Mouse (Mus musculus): Measurements from ENCODE around the gene Ptpn1. TPM values are rescaled to one million over a fixed set of nuclear protein-coding genes. Genes with fewer than 3 reads are reported as not detected.

Ptpn1 gene
- total and polyA plus RNA-seq, 2 experiments, result 6.5 to 20.2 TPM

GRCm38 (mm10) chr2:167891908-167892307 is 39.9 kb upstream of the Ptpn1 start:
- WGBS, result 17% methylated on average over 9 of the region's 9 CpGs
- DNase-seq (ENCODE audit: extremely low read depth, low read depth, low spot score), result peak; percentile 27
- H3K9ac ChIP-seq (ENCODE audit: low read depth, low read length), result peak overlapping the region; percentile 9; the same call in 1 of the 2 replicates
- H3K36me3 ChIP-seq (ENCODE audit: control insufficient read depth, insufficient read depth, low read length), result no peaks in the 10 kb centered on the region
- peak; percentile 98 for TF ChIP-seq CTCF (IDR thresholded peaks at IDR 0.05; ENCODE audit: low read depth, low read length)
- TF ChIP-seq POLR2A (IDR thresholded peaks at IDR 0.05; ENCODE audit: extremely low read depth, insufficient read depth, low read length), result no peak
- no peaks in the 10 kb centered on the region for H3K27me3 ChIP-seq (ENCODE audit: control insufficient read depth, insufficient read depth, low read length)
- no peak overlapping the region for H3K4me3 ChIP-seq (ENCODE audit: insufficient read depth, low read depth, low read length)
- no peak overlapping the region for H3K27ac ChIP-seq (replicated peaks; ENCODE audit: insufficient read depth, low read depth, low read length)
- H3K4me1 ChIP-seq (ENCODE audit: control insufficient read depth, insufficient read depth, low read length), result peaks cover 11% of the 10 kb centered on the region
- no peaks in the 10 kb centered on the region for H3K79me2 ChIP-seq (ENCODE audit: control insufficient read depth, insufficient read depth, low read length)

- Histone ChIP-seq H3K4me3 (ENCODE audit: insufficient read depth, low read depth, low read length) (no peak overlapping the region), H3K27me3 (ENCODE audit: control insufficient read depth, insufficient read depth, low read length) (no peaks in the 10 kb centered on the region), H3K36me3 (ENCODE audit: control insufficient read depth, insufficient read depth, low read length) (no peaks in the 10 kb centered on the region), H3K9ac (ENCODE audit: low read depth, low read length) (no peak overlapping the region), H3K4me1 (ENCODE audit: control insufficient read depth, insufficient read depth, low read length) (peaks cover 4% of the 10 kb centered on the region; the same call in 1 of the 2 replicates), H3K79me2 (ENCODE audit: control insufficient read depth, insufficient read depth, low read length) (no peaks in the 10 kb centered on the region), H3K27ac (replicated peaks; ENCODE audit: insufficient read depth, low read depth, low read length) (no peak overlapping the region)
- WGBS, result 91% methylated on average over 10 of the region's 10 CpGs
- TF ChIP-seq CTCF (IDR thresholded peaks at IDR 0.05; ENCODE audit: low read depth, low read length) (no peak), POLR2A (IDR thresholded peaks at IDR 0.05; ENCODE audit: extremely low read depth, insufficient read depth, low read length) (no peak)
- DNase-seq (ENCODE audit: extremely low read depth, low read depth, low spot score), result no peak
Observed at GRCm38 (mm10) chr2:167893680-167894079, 38.2 kb upstream of the Ptpn1 start.

GRCm38 (mm10) chr2:167894948-167895372 is 36.9 kb upstream of the Ptpn1 start:
- no peaks in the 10 kb centered on the region for H3K27me3 ChIP-seq (ENCODE audit: control insufficient read depth, insufficient read depth, low read length)
- under 1% methylated on average over 30 of the region's 30 CpGs for WGBS
- no peak overlapping the region for H3K27ac ChIP-seq (replicated peaks; ENCODE audit: insufficient read depth, low read depth, low read length)
- no peaks in the 10 kb centered on the region for H3K36me3 ChIP-seq (ENCODE audit: control insufficient read depth, insufficient read depth, low read length)
- no peak overlapping the region for H3K9ac ChIP-seq (ENCODE audit: low read depth, low read length)
- H3K4me3 ChIP-seq (ENCODE audit: insufficient read depth, low read depth, low read length), result no peak overlapping the region
- DNase-seq (ENCODE audit: extremely low read depth, low read depth, low spot score), result peak; percentile 45
- H3K4me1 ChIP-seq (ENCODE audit: control insufficient read depth, insufficient read depth, low read length), result no peaks in the 10 kb centered on the region; the same call in 1 of the 2 replicates
- no peaks in the 10 kb centered on the region for H3K79me2 ChIP-seq (ENCODE audit: control insufficient read depth, insufficient read depth, low read length)
- TF ChIP-seq POLR2A (IDR thresholded peaks at IDR 0.05; ENCODE audit: extremely low read depth, insufficient read depth, low read length) (no peak), CTCF (IDR thresholded peaks at IDR 0.05; ENCODE audit: low read depth, low read length) (peak; percentile 91)

- Histone ChIP-seq H3K4me1 (ENCODE audit: control insufficient read depth, insufficient read depth, low read length) (no peaks in the 10 kb centered on the region; the same call in 1 of the 2 replicates), H3K36me3 (ENCODE audit: control insufficient read depth, insufficient read depth, low read length) (no peaks in the 10 kb centered on the region), H3K27ac (replicated peaks; ENCODE audit: insufficient read depth, low read depth, low read length) (no peak overlapping the region), H3K4me3 (ENCODE audit: insufficient read depth, low read depth, low read length) (no peak overlapping the region), H3K79me2 (ENCODE audit: control insufficient read depth, insufficient read depth, low read length) (no peaks in the 10 kb centered on the region), H3K27me3 (ENCODE audit: control insufficient read depth, insufficient read depth, low read length) (no peaks in the 10 kb centered on the region), H3K9ac (ENCODE audit: low read depth, low read length) (no peak overlapping the region)
- TF ChIP-seq POLR2A (IDR thresholded peaks at IDR 0.05; ENCODE audit: extremely low read depth, insufficient read depth, low read length) (no peak), CTCF (IDR thresholded peaks at IDR 0.05; ENCODE audit: low read depth, low read length) (no peak)
- no peak for DNase-seq (ENCODE audit: extremely low read depth, low read depth, low spot score)
- 90% methylated on average over 8 of the region's 8 CpGs for WGBS
Observed at GRCm38 (mm10) chr2:167897896-167898295, 34.0 kb upstream of the Ptpn1 start.

- no peak overlapping the region for H3K27ac ChIP-seq (replicated peaks; ENCODE audit: insufficient read depth, low read depth, low read length)
- H3K36me3 ChIP-seq (ENCODE audit: control insufficient read depth, insufficient read depth, low read length), result no peaks in the 10 kb centered on the region
- H3K4me3 ChIP-seq (ENCODE audit: insufficient read depth, low read depth, low read length), result no peak overlapping the region
- TF ChIP-seq CTCF (IDR thresholded peaks at IDR 0.05; ENCODE audit: low read depth, low read length) (no peak), POLR2A (IDR thresholded peaks at IDR 0.05; ENCODE audit: extremely low read depth, insufficient read depth, low read length) (no peak)
- no peaks in the 10 kb centered on the region for H3K27me3 ChIP-seq (ENCODE audit: control insufficient read depth, insufficient read depth, low read length)
- no peak overlapping the region for H3K9ac ChIP-seq (ENCODE audit: low read depth, low read length)
- no peaks in the 10 kb centered on the region for H3K79me2 ChIP-seq (ENCODE audit: control insufficient read depth, insufficient read depth, low read length)
- no peaks in the 10 kb centered on the region for H3K4me1 ChIP-seq (ENCODE audit: control insufficient read depth, insufficient read depth, low read length)
- DNase-seq (ENCODE audit: extremely low read depth, low read depth, low spot score), result no peak
- WGBS, result 62% methylated on average over 16 of the region's 16 CpGs
Observed at GRCm38 (mm10) chr2:167899989-167900421, 31.9 kb upstream of the Ptpn1 start.

GRCm38 (mm10) chr2:167902116-167902703 is 29.6 kb upstream of the Ptpn1 start:
- Histone ChIP-seq H3K79me2 (ENCODE audit: control insufficient read depth, insufficient read depth, low read length) (no peaks in the 10 kb centered on the region), H3K27ac (replicated peaks; ENCODE audit: insufficient read depth, low read depth, low read length) (no peak overlapping the region), H3K27me3 (ENCODE audit: control insufficient read depth, insufficient read depth, low read length) (no peaks in the 10 kb centered on the region), H3K36me3 (ENCODE audit: control insufficient read depth, insufficient read depth, low read length) (no peaks in the 10 kb centered on the region), H3K4me3 (ENCODE audit: insufficient read depth, low read depth, low read length) (no peak overlapping the region), H3K9ac (ENCODE audit: low read depth, low read length) (no peak overlapping the region), H3K4me1 (ENCODE audit: control insufficient read depth, insufficient read depth, low read length) (no peaks in the 10 kb centered on the region)
- 80% methylated on average over 9 of the region's 9 CpGs for WGBS
- no peak for DNase-seq (ENCODE audit: extremely low read depth, low read depth, low spot score)
- TF ChIP-seq POLR2A (IDR thresholded peaks at IDR 0.05; ENCODE audit: extremely low read depth, insufficient read depth, low read length), result no peak
- TF ChIP-seq CTCF (IDR thresholded peaks at IDR 0.05; ENCODE audit: low read depth, low read length), result peak; percentile 21; the same call in 1 of the 2 replicates

Measured in liver, adult 2 months (tissue).